Mouse (Mus musculus) hindbrain, embryonic 15.5 days (tissue): Measurements from ENCODE around the gene AI413582. TPM values are rescaled to one million over a fixed set of nuclear protein-coding genes. Genes with fewer than 3 reads are reported as not detected.

Experiments used
- ATAC-seq: fragments of 200-750 bp; cut with Nextera tagmentation; 2 replicates; pipeline ENCODE4 v1.8.0; 2017; ENCODE audit warnings: low read depth, moderate number of reproducible peaks, moderate TSS enrichment; ENCODE audit not compliant: low FRiP score
- H3K27ac ChIP-seq: fragments of 300-500 bp; sonication (generic); replicated peaks from 2 replicates; pipeline ENCODE4 v1.5.1; 2015; ENCODE audit warnings: mild to moderate bottlenecking, inconsistent platforms
- H3K27me3 ChIP-seq: fragments of 300-500 bp; sonication (generic); 2 replicates; pipeline ENCODE4 v1.6.1; 2015; ENCODE audit warnings: control low read depth, inconsistent platforms
- H3K36me3 ChIP-seq: fragments of 300-500 bp; sonication (generic); 2 replicates; pipeline ENCODE4 v1.6.1; 2015; ENCODE audit warnings: control low read depth, inconsistent platforms
- H3K4me1 ChIP-seq: fragments of 300-500 bp; sonication (generic); replicated peaks from 2 replicates; pipeline ENCODE4 v1.6.1; 2015; ENCODE audit warnings: control low read depth, inconsistent platforms
- H3K4me2 ChIP-seq: fragments of 300-500 bp; sonication (generic); 2 replicates; pipeline ENCODE4 v1.6.1; 2015; ENCODE audit warnings: moderate library complexity, mild to moderate bottlenecking, inconsistent platforms
- H3K4me3 ChIP-seq: fragments of 300-500 bp; sonication (generic); 2 replicates; pipeline ENCODE4 v1.5.1; 2015; ENCODE audit warnings: mild to moderate bottlenecking, inconsistent platforms
- H3K9ac ChIP-seq: fragments of 300-500 bp; sonication (generic); 2 replicates; pipeline ENCODE4 v1.6.1; 2015; ENCODE audit warnings: inconsistent platforms
- H3K9me3 ChIP-seq: fragments of 300-500 bp; sonication (generic); 2 replicates; pipeline ENCODE4 v1.6.1; 2016; ENCODE audit warnings: control low read depth, inconsistent platforms
- WGBS: fragments of 180-500 bp; shearing (Covaris S2); methylation state at CpG from one replicate; pipeline ENCODE4 v1.1.7; 2015; 5-methylcytosine and 5-hydroxymethylcytosine counted together
- polyA plus RNA-seq: library from polyadenylated mRNA; unstranded; fragments of >200 nt; fragmentation: Nextera tagmentation; extraction: Ambion mirVana; gene quantifications from 2 replicates; pipeline ENCODE4 v1.2.1, GENCODE M21; 2015

AI413582 gene
- polyA plus RNA-seq, 1 experiment from 2014 or later, result 71.9 TPM

DNA sequence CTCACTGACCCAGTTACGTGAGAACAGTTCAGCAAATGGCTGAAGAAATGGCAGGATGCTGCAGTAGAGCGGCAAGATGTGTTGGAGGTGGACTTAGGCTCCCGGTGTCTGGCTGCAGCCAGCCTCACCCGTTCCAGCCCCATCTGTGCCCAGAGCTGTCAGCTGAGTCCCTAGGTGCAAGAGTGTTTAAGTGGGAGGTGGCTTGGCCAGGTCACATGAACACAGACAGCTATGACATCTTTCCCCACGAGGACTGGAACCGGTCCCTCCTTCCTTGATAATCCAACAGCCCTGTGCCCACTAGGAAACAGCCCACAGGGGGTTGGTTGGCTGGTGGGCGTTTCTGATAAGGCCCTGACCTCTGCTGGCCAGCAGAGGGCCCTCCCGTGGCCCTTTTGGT is 37.5 kb downstream of the AI413582 start:
- no peaks in the 10 kb centered on the region for H3K9me3 ChIP-seq
- H3K4me1 ChIP-seq, result no peaks in the 10 kb centered on the region
- no peak overlapping the region for H3K27ac ChIP-seq
- no peaks in the 10 kb centered on the region for H3K27me3 ChIP-seq
- H3K9ac ChIP-seq, result no peak overlapping the region
- no peaks in the 10 kb centered on the region for H3K36me3 ChIP-seq
- no peak for ATAC-seq
- H3K4me2 ChIP-seq, result no peak overlapping the region
- H3K4me3 ChIP-seq, result no peak overlapping the region
- 40% methylated on average over 8 of the region's 8 CpGs for WGBS

DNA sequence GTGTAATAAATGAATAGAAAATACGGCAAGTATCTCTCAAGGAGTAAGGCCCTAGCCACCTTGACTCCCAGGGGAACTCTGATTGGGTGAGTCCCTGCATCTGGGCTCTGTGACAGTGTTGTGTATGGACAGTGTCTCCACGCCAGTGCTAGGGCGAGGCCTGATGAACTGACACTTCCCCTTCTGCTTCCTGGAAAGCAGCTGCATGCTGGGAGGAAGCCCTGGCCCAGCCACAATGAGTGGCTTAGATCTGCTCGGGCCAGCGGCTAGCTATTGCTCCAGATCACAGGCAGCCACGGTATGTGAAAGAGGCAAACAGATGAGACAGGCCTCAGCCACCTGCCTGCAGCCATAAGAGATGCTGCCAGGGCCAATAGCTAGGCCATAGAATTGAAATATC is 38.4 kb downstream of the AI413582 start:
- H3K9me3 ChIP-seq, result no peaks in the 10 kb centered on the region
- no peak overlapping the region for H3K9ac ChIP-seq
- no peaks in the 10 kb centered on the region for H3K4me1 ChIP-seq
- no peak overlapping the region for H3K4me3 ChIP-seq
- WGBS, result 77% methylated on average over 6 of the region's 6 CpGs
- ATAC-seq, result no peak
- H3K4me2 ChIP-seq, result no peak overlapping the region
- no peaks in the 10 kb centered on the region for H3K36me3 ChIP-seq
- no peak overlapping the region for H3K27ac ChIP-seq
- H3K27me3 ChIP-seq, result no peaks in the 10 kb centered on the region

- Histone ChIP-seq H3K27ac (no peak overlapping the region), H3K9me3 (no peaks in the 10 kb centered on the region), H3K36me3 (no peaks in the 10 kb centered on the region), H3K4me3 (no peak overlapping the region), H3K9ac (no peak overlapping the region), H3K4me1 (peaks cover 20% of the 10 kb centered on the region), H3K27me3 (peaks cover 18% of the 10 kb centered on the region), H3K4me2 (no peak overlapping the region)
- 55% methylated on average over 7 of the region's 7 CpGs for WGBS
- no peak for ATAC-seq
Measured at GRCm38 (mm10) chr17:27523121-27523520, 42.4 kb downstream of the AI413582 start.

- WGBS, result 81% methylated on average over 5 of the region's 5 CpGs
- H3K9me3 ChIP-seq, result no peaks in the 10 kb centered on the region
- H3K9ac ChIP-seq, result no peak within 1 kb of the TSS
- H3K4me1 ChIP-seq, result peaks cover 21% of the 10 kb centered on the region
- H3K36me3 ChIP-seq, result no peaks in the 10 kb centered on the region
- H3K27me3 ChIP-seq, result peaks cover 18% of the 10 kb centered on the region
- H3K27ac ChIP-seq, result no peak within 1 kb of the TSS
- ATAC-seq, result no peak
- peak within 1 kb of the TSS; percentile 51 for H3K4me2 ChIP-seq
- H3K4me3 ChIP-seq, result peak within 1 kb of the TSS; percentile 20; the same call in 1 of the 2 replicates
Measured at GRCm38 (mm10) chr17:27521303-27521702, 44.3 kb downstream of the AI413582 start, which contains the start of gene Grm4. Grm4 (minus strand) TSS chr17:27521403.

- peaks cover 18% of the 10 kb centered on the region for H3K27me3 ChIP-seq
- H3K9ac ChIP-seq, result no peak overlapping the region
- H3K4me3 ChIP-seq, result peak overlapping the region; percentile 20; the same call in 1 of the 2 replicates
- peak overlapping the region; percentile 51 for H3K4me2 ChIP-seq
- peaks cover 21% of the 10 kb centered on the region for H3K4me1 ChIP-seq
- 0% methylated on average over 27 of the region's 27 CpGs for WGBS
- no peaks in the 10 kb centered on the region for H3K9me3 ChIP-seq
- peak; percentile 69; the same call in 1 of the 2 replicates for ATAC-seq
- no peak overlapping the region for H3K27ac ChIP-seq
- H3K36me3 ChIP-seq, result no peaks in the 10 kb centered on the region
Measured at GRCm38 (mm10) chr17:27520557-27520956, 45.0 kb downstream of the AI413582 start.

- ATAC-seq, result no peak
- Histone ChIP-seq H3K4me2 (no peak overlapping the region), H3K9ac (0 out of 2 replicates have a peak overlapping the region, but pooled peaks have one; percentile 7), H3K4me1 (peaks cover 26% of the 10 kb centered on the region), H3K27ac (no peak overlapping the region), H3K27me3 (peaks cover 26% of the 10 kb centered on the region), H3K9me3 (no peaks in the 10 kb centered on the region), H3K4me3 (no peak overlapping the region), H3K36me3 (no peaks in the 10 kb centered on the region)
- WGBS, result 19% methylated on average over 15 of the region's 15 CpGs
Measured at GRCm38 (mm10) chr17:27518700-27519595, 46.6 kb downstream of the AI413582 start.

GRCm38 (mm10) chr17:27518296-27518695 is 47.3 kb downstream of the AI413582 start:
- ATAC-seq, result no peak
- peaks cover 27% of the 10 kb centered on the region for H3K27me3 ChIP-seq
- peaks cover 32% of the 10 kb centered on the region for H3K4me1 ChIP-seq
- no peak overlapping the region for H3K9ac ChIP-seq
- no peak overlapping the region for H3K4me2 ChIP-seq
- H3K36me3 ChIP-seq, result no peaks in the 10 kb centered on the region
- H3K27ac ChIP-seq, result no peak overlapping the region
- H3K4me3 ChIP-seq, result no peak overlapping the region
- H3K9me3 ChIP-seq, result no peaks in the 10 kb centered on the region
- WGBS, result 14% methylated on average over 9 of the region's 9 CpGs

DNA sequence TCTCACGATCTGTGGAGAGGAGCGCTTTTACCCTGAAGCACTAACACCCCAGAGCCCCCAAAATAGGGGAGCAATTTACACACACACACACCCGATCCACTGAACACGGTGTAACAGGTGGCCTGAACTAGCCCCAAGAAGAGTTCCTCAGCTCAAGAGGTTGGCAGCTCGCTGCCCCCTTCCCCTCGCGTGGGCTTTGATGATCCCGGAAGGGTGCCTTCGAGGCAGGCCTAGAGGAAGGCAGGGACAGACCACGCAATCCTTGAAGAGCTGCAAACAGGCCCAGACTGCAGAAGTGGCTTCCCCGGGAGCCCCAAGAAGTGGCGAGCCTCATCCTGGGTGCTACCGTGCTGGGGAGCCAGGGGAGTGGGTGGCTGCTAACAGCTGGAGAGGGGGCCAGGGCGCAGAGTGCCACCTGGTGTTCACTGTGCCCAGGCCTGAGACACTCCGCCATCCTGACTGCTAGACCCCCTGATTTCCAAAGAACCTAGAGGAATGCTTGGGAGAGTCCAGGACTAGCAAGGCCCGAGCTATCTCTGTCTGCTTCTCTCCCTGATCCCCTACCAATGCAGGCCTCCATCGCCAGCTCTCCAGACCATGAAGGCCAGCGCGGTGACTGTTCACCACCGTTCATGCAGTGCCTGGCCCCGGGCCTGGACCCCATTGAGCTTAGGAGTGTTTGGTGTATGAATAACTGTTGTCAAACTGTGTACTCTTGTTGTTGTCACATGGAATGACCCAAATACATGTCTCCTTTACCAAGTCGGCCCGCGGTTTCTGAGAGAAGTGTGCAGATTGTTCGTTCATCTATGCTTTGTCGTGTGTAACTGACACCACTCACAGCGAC is 51.4 kb downstream of the AI413582 start:
- Histone ChIP-seq H3K4me3 (peak overlapping the region; percentile 61), H3K9me3 (no peaks in the 10 kb centered on the region), H3K36me3 (no peaks in the 10 kb centered on the region), H3K4me1 (peaks cover 57% of the 10 kb centered on the region), H3K9ac (no peak overlapping the region), H3K4me2 (peak overlapping the region; percentile 93), H3K27me3 (peaks cover 16% of the 10 kb centered on the region; the same call in 1 of the 2 replicates), H3K27ac (no peak overlapping the region)
- WGBS, result 36% methylated on average over 27 of the region's 27 CpGs
- no peak for ATAC-seq

Other genes starting within 250 kb of the AI413582 start
- gene Grm4, start 44.4 kb downstream of the AI413582 start, polyA plus RNA-seq, result 8.7 TPM in 2 replicates
- 134 and 149 TPM in 2 replicates for gene Hmga1, start 9.3 kb downstream of the AI413582 start, polyA plus RNA-seq
- gene Nudt3, start 57.7 kb upstream of the AI413582 start, polyA plus RNA-seq, result 247 and 265 TPM in 2 replicates
- not detected in 2 replicates for gene RPS10-NUDT3, start 69.5 kb upstream of the AI413582 start, polyA plus RNA-seq
- 455 and 507 TPM in 2 replicates for gene Rps10, start 70.9 kb upstream of the AI413582 start, polyA plus RNA-seq
- 55.1 and 61.9 TPM in 2 replicates for gene Pacsin1, start 89.8 kb upstream of the AI413582 start, polyA plus RNA-seq
- gene Spdef, start 163.2 kb upstream of the AI413582 start, polyA plus RNA-seq, result 0.68 and 1.1 TPM in 2 replicates